Mouse (Mus musculus) megakaryocyte, adult 5-6 weeks (primary cell): Measurements from ENCODE around the gene Ptgir. TPM values are rescaled to one million over a fixed set of nuclear protein-coding genes. Genes with fewer than 3 reads are reported as not detected.

Experiments used
- ATAC-seq: 2 replicates; pipeline ENCODE4 v1.8.0; 2016; ENCODE audit warnings: mild to moderate bottlenecking, inconsistent platforms; ENCODE audit not compliant: poor library complexity, severe bottlenecking
- total RNA-seq, 2 experiments: library from RNA; stranded (forward) in 1 of 2; stranded (reverse) in 1 of 2; fragments of 153-499, 151-499 nt in 1 of 2; fragments of 221-1000, 200-1000 nt in 1 of 2; gene quantifications; 2 replicates each; pipeline versions ENCODE4 v1.2.3 to v1.2.4; 2015 to 2017

Gene Ptgir
- total RNA-seq, 2 experiments from 2014 or later = 16.6 to 18.1 TPM

GRCm38 (mm10) chr7:16891641-16892351 lies 14.5 kb upstream of the Ptgir start, which contains the start of gene Gng8:
Gng8 (plus strand) TSS chr7:16891786.
- ATAC-seq = peak; percentile 87

DNA sequence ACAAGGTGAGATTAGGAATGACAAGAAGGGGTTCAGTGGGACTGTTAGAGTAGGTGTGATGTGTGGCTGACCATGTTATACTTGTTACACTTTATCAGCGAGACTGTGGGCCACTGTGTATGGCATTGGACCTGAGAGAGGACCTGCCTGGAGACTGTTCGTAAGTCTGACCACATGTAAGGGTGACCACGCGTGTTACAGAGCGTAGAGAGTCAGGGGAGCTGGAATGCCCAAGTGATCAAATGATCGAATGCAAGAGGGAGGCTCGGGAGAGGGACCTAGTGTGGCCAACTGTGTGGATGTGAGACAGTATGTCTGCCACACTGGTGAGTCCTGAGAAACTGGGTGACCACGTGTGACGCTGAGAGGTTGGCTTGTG lies 13.9 kb upstream of the Ptgir start:
- no peak for ATAC-seq

GRCm38 (mm10) chr7:16893612-16894011 lies 12.7 kb upstream of the Ptgir start:
- ATAC-seq = no peak

GRCm38 (mm10) chr7:16894279-16894678 lies 12.0 kb upstream of the Ptgir start:
- ATAC-seq = no peak

DNA sequence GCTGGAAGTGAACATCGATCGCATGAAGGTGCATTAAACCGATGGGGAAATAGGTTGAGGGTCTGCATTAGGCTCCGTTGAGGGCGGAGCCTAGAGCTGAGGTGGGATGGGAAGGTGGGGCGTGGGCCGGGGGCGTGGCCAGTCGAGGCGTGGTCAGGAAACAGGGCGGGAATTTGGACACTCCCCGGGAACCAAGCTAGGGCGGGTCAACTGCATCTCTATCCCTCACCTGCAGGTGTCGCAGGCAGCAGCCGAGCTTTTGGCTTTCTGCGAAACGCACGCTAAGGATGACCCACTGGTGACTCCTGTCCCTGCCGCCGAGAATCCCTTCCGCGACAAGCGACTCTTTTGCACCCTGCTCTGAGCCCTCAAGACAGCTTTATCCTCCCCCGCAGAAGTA lies 11.3 kb upstream of the Ptgir start:
- ATAC-seq = peak; percentile 84

DNA sequence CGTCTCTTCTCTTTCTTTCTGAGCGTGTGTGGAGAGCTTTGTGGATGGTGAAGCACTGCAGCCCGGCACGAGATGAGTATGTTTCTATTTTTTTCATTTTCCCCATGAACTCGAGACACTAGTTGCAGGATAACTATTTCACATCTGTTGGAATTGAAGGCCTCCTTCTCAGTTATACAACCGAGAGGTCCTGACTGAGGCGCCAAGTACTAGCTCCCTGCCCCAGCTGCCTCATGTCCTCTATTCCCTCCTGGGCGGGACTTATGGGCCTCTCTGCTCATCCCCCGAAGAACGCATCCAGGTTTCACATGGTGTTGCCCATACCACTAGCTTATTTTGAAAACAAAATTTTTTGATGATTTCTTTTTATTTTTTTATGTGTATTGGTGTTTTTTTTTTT lies 10.8 kb upstream of the Ptgir start:
- no peak for ATAC-seq

GRCm38 (mm10) chr7:16900526-16900925 lies 5.8 kb upstream of the Ptgir start:
- no peak for ATAC-seq

DNA sequence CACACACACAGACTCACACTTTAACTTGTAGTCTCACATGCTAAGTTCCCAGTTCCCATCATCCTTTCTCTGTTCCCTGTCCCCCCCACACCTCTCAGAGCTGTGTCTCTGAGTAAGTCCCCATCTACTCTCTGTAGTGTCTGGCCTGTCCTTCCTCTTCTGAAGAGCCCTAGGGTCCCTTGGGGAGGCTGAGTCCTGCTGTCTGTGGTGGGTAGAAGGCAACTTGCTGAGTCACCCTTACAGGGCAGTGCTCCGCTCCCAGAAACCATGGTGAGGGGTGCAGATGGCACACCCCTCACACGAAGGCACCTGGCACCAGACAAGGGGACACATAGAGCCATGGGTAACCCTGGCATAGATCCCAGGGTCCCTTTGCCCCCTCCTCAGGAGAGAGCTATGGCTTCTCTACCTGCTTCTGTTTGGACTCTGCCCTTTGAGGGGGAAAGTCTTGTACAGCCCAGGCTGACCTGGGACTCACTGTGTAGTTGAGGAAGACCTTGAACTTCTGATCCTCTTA lies 2.8 kb upstream of the Ptgir start:
- ATAC-seq = peak; percentile 7; the same call in 1 of the 2 replicates

DNA sequence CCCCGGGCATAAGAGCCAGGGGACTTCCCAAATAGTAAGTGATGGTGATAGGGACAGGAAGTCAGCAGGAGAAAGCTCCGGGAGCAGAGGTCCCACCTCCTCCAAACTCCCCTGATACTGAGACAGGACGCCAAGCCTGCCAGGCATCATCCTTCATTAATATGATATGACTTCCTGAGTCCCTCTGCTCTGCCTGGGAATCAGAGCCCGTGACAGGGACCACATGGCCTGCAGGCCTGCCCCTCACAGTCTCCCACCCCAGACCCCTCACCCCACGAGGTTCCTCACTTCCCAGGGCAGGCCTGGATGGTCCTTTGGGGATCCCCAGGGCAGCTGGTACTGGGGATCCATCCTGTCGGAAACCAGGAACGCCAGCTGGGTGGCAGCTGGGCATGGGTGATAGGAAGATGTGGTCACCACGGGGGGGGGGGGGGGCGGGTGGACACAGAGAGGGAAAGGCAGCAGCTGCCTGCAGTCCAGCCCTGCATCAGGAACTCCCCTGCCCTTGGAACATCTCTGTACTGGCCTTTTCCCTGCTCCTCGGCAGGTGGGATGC lies 2.1 kb upstream of the Ptgir start:
- no peak for ATAC-seq

- ATAC-seq = no peak
Measured at GRCm38 (mm10) chr7:16905491-16906021, 734 bp upstream of the Ptgir start.

GRCm38 (mm10) chr7:16906889-16907559 lies 734 bp downstream of the Ptgir start:
- ATAC-seq = no peak

- ATAC-seq = 0 out of 2 replicates have a peak, but pooled peaks have one; percentile 20
Measured at GRCm38 (mm10) chr7:16907842-16908241, 1.6 kb downstream of the Ptgir start.

DNA sequence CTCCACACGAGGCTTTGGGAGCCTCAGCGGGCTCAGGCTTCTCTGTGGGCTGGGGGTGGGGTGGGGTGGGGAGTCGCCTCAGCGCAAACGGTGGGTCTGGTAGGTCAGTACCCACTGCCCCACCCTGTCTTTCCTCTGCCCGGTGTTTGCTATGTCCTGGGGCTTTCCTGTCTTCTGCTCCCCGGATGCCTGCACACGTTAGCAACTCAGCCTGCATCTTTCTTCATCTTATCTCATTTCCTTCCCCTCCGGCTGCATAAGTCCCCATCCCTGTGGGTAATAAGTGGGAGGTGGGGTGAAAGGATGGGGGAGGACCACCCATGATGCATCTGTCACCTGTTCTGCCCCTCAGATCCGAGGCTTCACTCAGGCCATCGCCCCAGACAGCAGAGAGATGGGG lies 2.1 kb downstream of the Ptgir start:
- peak; percentile 16 for ATAC-seq

- ATAC-seq = no peak
Measured at GRCm38 (mm10) chr7:16908859-16909258, 2.6 kb downstream of the Ptgir start.

GRCm38 (mm10) chr7:16909909-16910308 lies 3.6 kb downstream of the Ptgir start:
- ATAC-seq = peak; percentile 75

DNA sequence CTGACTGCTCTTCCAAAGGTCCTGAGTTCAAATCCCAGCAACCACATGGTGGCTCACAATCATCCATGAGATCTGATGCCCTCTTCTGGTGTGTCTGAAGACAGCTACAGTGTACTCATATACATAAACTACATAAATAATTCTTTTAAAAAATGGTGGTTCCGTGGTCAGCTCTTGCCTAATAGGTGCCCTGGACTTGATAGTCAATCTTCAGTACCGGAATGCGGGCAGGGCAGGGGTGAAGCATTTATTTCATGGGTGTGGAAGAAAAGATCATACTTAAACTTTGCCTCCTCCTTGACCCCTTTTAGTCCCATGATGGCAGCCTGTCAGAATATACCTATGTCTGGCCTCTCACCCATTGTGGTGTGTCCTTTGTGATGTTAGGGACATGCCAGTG lies 5.6 kb downstream of the Ptgir start:
- no peak for ATAC-seq

DNA sequence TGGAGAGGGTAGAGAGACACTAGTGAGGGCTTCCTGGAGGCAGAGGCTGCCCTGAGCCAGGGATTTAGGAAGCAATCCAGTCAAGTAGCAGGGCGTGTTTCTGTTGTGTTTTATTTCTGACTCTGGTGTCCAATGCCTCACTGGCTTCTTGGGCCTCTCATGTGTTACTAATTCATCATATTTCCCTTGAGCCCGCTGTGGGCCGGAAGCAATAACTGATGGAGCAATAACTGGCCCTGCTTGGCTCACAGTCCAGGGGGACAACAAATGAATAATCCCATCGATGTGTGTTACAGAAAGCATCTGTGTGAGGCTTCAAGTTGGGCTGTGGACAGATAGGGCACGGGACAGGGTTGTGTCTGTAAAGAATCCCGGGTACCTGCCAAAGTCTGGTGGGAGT lies 6.1 kb downstream of the Ptgir start:
- ATAC-seq = no peak

DNA sequence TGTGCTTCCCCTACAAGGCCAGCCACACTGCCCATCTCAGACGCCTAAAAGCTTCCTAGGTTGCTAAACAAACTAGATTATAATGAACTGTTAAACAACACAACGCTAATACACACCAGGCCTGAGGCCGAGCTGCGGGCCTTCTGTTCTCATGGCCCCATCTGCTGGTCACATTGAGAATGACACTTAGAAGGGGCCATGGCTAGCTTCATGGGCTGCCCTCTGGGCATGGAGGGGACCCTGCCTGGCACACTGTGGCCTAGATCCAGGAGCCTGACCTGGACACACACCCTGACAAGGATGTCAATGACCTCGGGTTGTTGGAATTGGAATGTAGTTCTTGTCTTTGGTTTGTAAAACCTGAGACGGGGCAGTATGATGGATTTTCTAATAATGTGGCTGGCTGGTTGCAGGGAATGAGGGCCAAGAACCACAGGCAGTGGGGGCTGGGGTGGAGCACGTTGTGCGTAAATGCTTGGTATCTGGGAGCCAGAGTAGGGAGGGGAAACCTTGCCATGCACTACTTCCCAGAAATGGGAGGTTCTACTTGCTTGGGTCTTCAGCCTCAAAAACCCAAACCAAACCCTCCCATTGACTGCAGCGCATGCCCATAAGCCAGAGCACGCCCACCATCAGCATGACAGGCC lies 7.6 kb downstream of the Ptgir start:
- ATAC-seq = peak; percentile 78

DNA sequence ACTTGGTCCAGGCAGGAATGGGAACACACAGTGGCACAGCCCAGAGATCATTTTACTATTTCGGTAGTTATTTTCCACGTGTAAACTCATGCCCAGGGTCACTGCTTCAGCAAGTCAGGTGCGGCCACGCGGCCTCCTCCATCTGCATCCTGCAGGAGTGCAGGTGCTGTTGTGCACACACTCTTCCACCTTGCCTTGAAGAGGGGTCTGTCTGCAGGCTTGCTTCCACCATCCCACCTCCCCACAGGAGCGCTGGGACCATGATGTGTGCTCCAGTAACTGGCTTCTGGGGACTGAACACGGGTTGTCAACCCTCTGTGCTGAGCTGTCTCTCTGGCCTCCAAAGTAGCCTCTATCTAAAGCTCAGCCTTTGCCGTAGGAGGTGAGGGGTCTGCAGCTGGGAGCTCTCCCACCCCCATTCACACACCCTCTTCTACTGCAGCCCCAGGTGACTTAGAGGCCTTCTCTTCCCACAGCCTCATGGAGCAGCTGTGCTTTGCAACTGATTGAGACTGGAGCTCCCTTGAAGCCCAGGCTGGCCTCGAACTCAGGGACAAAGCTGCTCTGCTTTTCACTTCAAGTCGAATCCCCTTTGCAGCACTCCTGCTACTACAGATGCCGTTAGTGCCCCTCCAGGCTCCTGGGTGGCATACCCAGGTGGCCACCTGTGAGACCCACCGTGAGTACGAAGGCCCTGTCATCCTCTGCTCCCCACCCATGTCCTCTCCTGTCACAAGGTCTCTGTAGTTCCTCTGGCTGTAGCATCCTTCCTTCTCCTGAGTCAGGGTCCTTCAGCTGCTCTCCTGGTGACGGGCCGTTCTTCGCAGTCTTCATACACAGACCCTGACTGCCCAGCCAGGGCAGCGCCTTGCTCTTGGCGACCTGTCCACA lies 8.4 kb downstream of the Ptgir start:
- ATAC-seq = no peak
